ENCODE assay signal across 15 mouse cellular contexts in the genomic region with DNA sequence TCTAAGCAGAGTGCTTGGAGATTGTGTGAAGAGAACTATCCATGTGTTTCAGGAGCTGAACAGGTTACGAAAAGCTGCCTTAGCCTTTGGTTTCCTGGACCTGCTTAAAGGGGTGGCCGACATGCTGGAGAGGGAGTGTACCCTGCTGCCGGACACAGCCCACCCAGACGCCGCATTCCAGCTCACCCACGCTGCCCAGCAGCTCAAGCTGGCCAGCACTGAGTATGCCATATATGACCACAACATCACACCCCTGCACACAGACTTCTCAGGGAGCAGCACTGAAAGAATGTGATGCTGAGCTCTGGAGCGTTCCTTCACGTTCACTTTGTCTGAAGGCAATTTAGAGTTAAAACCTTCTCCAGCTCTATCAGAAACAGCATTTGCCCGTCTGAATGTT. TPM values are rescaled to one million over a fixed set of nuclear protein-coding genes. Genes with fewer than 3 reads are reported as not detected.
DNase-seq lines count a peak whose midpoint lies in the region; ATAC-seq and TF ChIP-seq lines count a peak whose summit lies in the region.
"Had no signal": no experiment of that assay in that cellular context is flagged by ENCODE, and none has a peak within 500 bp of the region (broad histone marks: within the 10 kb centered on the region; RNA-seq: fewer than 3 reads in every experiment).

No protein-coding gene starts in this region.

- peaks cover 88% of the 10 kb centered on the region for H3K36me3 ChIP-seq in hindbrain, embryonic 12.5 days
- H3K36me3 ChIP-seq in hindbrain, postnatal 0 days (ENCODE audit: insufficient read depth, low read length), result peaks cover 72% of the 10 kb centered on the region
- H3K36me3 ChIP-seq in midbrain, embryonic 13.5 days, result peaks cover 97% of the 10 kb centered on the region
- peaks cover 78% of the 10 kb centered on the region for H3K36me3 ChIP-seq in midbrain, embryonic 15.5 days (replicated peaks)
- peaks cover 24% of the 10 kb centered on the region for H3K36me3 ChIP-seq in stomach, postnatal 0 days (ENCODE audit: control insufficient read depth, insufficient read depth, low read length)

- DNase-seq in heart, adult 11 months, result peak; percentile 77
- no peak for DNase-seq in heart, adult 8-10 months (ENCODE audit: low spot score)
- DNase-seq in hindbrain, postnatal 0 days (ENCODE audit: low spot score), result no peak
- DNase-seq in stomach, postnatal 0 days (ENCODE audit: low spot score), result no peak
- DNase-seq: cerebellum, postnatal 14 days; forebrain, postnatal 0 days; gastrocnemius, postnatal 10 days; lung, adult 2 months; lung, postnatal 4 days had no signal

- TF ChIP-seq EP300 in stomach, postnatal 0 days (optimal IDR thresholded peaks at IDR 0.05), result no peak

- no peak overlapping the region for H3K9ac ChIP-seq in hindbrain, embryonic 12.5 days
- no peak overlapping the region for H3K9ac ChIP-seq in hindbrain, postnatal 0 days (replicated peaks; ENCODE audit: low read length)
- H3K9ac ChIP-seq in midbrain, embryonic 13.5 days (replicated peaks), result no peak overlapping the region
- no peak overlapping the region for H3K9ac ChIP-seq in midbrain, embryonic 15.5 days
- no peak overlapping the region for H3K9ac ChIP-seq in stomach, postnatal 0 days (ENCODE audit: low read length)
- H3K9ac ChIP-seq: forebrain, postnatal 0 days; neural tube, embryonic 13.5 days had no signal

- H3K4me1 ChIP-seq in hindbrain, embryonic 12.5 days, result no peaks in the 10 kb centered on the region
- H3K4me1 ChIP-seq in hindbrain, postnatal 0 days (ENCODE audit: insufficient read depth, low read length), result no peaks in the 10 kb centered on the region
- H3K4me1 ChIP-seq in midbrain, embryonic 13.5 days (replicated peaks), result no peaks in the 10 kb centered on the region
- no peaks in the 10 kb centered on the region for H3K4me1 ChIP-seq in midbrain, embryonic 15.5 days
- H3K4me1 ChIP-seq in stomach, postnatal 0 days (replicated peaks; ENCODE audit: control insufficient read depth, insufficient read depth), result no peaks in the 10 kb centered on the region
- H3K4me1 ChIP-seq: neural tube, embryonic 13.5 days had no signal

- WGBS in hindbrain, embryonic 12.5 days, result 90% methylated on average over 9 of the region's 9 CpGs
- WGBS in hindbrain, postnatal 0 days, result 89% methylated on average over 9 of the region's 9 CpGs
- WGBS in midbrain, embryonic 13.5 days, result 85% methylated on average over 9 of the region's 9 CpGs
- WGBS in midbrain, embryonic 15.5 days, result 90% methylated on average over 9 of the region's 9 CpGs
- 76% methylated on average over 9 of the region's 9 CpGs for WGBS in stomach, postnatal 0 days

- TF ChIP-seq CTCF in hindbrain, postnatal 0 days (IDR thresholded peaks at IDR 0.05; ENCODE audit: low read depth), result no peak
- no peak for TF ChIP-seq CTCF in stomach, postnatal 0 days (IDR thresholded peaks at IDR 0.05; ENCODE audit: low read depth)

- H3K27ac ChIP-seq in hindbrain, embryonic 12.5 days, result 0 out of 2 replicates have a peak overlapping the region, but pooled peaks have one; percentile 23
- no peak overlapping the region for H3K27ac ChIP-seq in hindbrain, postnatal 0 days
- H3K27ac ChIP-seq in midbrain, embryonic 13.5 days, result peak overlapping the region; percentile 36
- no peak overlapping the region for H3K27ac ChIP-seq in midbrain, embryonic 15.5 days
- peak overlapping the region; percentile 59; the same call in 1 of the 2 replicates for H3K27ac ChIP-seq in stomach, postnatal 0 days (replicated peaks)
- H3K27ac ChIP-seq: kidney, postnatal 0 days; neural tube, embryonic 13.5 days had no signal

- no peak for ATAC-seq in hindbrain, embryonic 12.5 days (ENCODE audit: low FRiP score)
- ATAC-seq in hindbrain, postnatal 0 days, result no peak
- no peak for ATAC-seq in midbrain, embryonic 13.5 days
- ATAC-seq in midbrain, embryonic 15.5 days (replicated peaks), result no peak
- ATAC-seq in stomach, postnatal 0 days (ENCODE audit: low FRiP score, low TSS enrichment), result peak; percentile 53
- ATAC-seq: intestine, embryonic 16.5 days had no signal

- H3K9me3 ChIP-seq in hindbrain, embryonic 12.5 days (replicated peaks), result no peaks in the 10 kb centered on the region
- no peaks in the 10 kb centered on the region for H3K9me3 ChIP-seq in hindbrain, postnatal 0 days (ENCODE audit: low read length)
- H3K9me3 ChIP-seq in midbrain, embryonic 13.5 days, result no peaks in the 10 kb centered on the region
- H3K9me3 ChIP-seq in midbrain, embryonic 15.5 days, result no peaks in the 10 kb centered on the region
- H3K9me3 ChIP-seq in stomach, postnatal 0 days (ENCODE audit: control insufficient read depth, low read length), result no peaks in the 10 kb centered on the region
- H3K9me3 ChIP-seq: neural tube, embryonic 13.5 days had no signal

- H3K4me2 ChIP-seq in hindbrain, embryonic 12.5 days (replicated peaks), result no peak overlapping the region
- H3K4me2 ChIP-seq in hindbrain, postnatal 0 days (ENCODE audit: low read depth, low read length), result no peak overlapping the region
- no peak overlapping the region for H3K4me2 ChIP-seq in midbrain, embryonic 13.5 days (replicated peaks)
- H3K4me2 ChIP-seq in midbrain, embryonic 15.5 days, result no peak overlapping the region
- no peak overlapping the region for H3K4me2 ChIP-seq in stomach, postnatal 0 days (replicated peaks; ENCODE audit: low read depth)
- H3K4me2 ChIP-seq: neural tube, embryonic 13.5 days had no signal

- H3K4me3 ChIP-seq in hindbrain, embryonic 12.5 days, result no peak overlapping the region
- H3K4me3 ChIP-seq in hindbrain, postnatal 0 days (ENCODE audit: low read length), result no peak overlapping the region
- no peak overlapping the region for H3K4me3 ChIP-seq in midbrain, embryonic 13.5 days (replicated peaks)
- no peak overlapping the region for H3K4me3 ChIP-seq in midbrain, embryonic 15.5 days
- no peak overlapping the region for H3K4me3 ChIP-seq in stomach, postnatal 0 days (ENCODE audit: low read depth, low read length)
- H3K4me3 ChIP-seq: neural tube, embryonic 13.5 days had no signal

- H3K27me3 ChIP-seq in hindbrain, embryonic 12.5 days, result no peaks in the 10 kb centered on the region
- H3K27me3 ChIP-seq in hindbrain, postnatal 0 days (ENCODE audit: insufficient read depth, low read length), result no peaks in the 10 kb centered on the region
- H3K27me3 ChIP-seq in midbrain, embryonic 13.5 days, result no peaks in the 10 kb centered on the region
- no peaks in the 10 kb centered on the region for H3K27me3 ChIP-seq in midbrain, embryonic 15.5 days (replicated peaks)
- H3K27me3 ChIP-seq in stomach, postnatal 0 days (ENCODE audit: control insufficient read depth, insufficient read depth, low read length), result no peaks in the 10 kb centered on the region
- H3K27me3 ChIP-seq: neural tube, embryonic 13.5 days had no signal

RNA-seq across cellular contexts. Expression of gene Ints14, which starts 25.1 kb away (rescaled TPM):
- 10 to 100 TPM; 12.8 to 17.2 (median 14.2) TPM for total RNA-seq in heart, adult 8-10 months (2022)
- polyA plus RNA-seq in hindbrain, embryonic 12.5 days (2016; fragmentation: Nextera tagmentation; extraction: Ambion mirVana), result 49.6 and 58.6 TPM in 2 replicates
- total RNA-seq in hindbrain, postnatal 0 days (2014; rRNA removed), result 28.8 and 30.6 TPM in 2 replicates
- 30.0 and 30.4 TPM in 2 replicates for polyA plus RNA-seq in hindbrain, postnatal 0 days (2015; fragmentation: Nextera tagmentation; extraction: Ambion mirVana)
- 46.1 and 50.3 TPM in 2 replicates for polyA plus RNA-seq in midbrain, embryonic 13.5 days (2015; fragmentation: Nextera tagmentation; extraction: Ambion mirVana)
- 36.2 and 38.3 TPM in 2 replicates for polyA plus RNA-seq in midbrain, embryonic 15.5 days (2015; fragmentation: Nextera tagmentation; extraction: Ambion mirVana)
- polyA plus RNA-seq in stomach, postnatal 0 days (2015; fragmentation: Nextera tagmentation; extraction: Ambion mirVana), result 25.0 and 25.8 TPM in 2 replicates

RNA-seq across cellular contexts. Expression of gene Slc24a1, which starts 34.4 kb away (rescaled TPM):
- under 1 TPM; 0.09 to 0.20 (median 0.14) TPM for total RNA-seq in heart, adult 8-10 months (2022)
- 0.05 and 0.07 TPM in 2 replicates for polyA plus RNA-seq in hindbrain, embryonic 12.5 days (2016; fragmentation: Nextera tagmentation; extraction: Ambion mirVana)
- 0.31 TPM in 1 of 2 replicates, not detected in the other for total RNA-seq in hindbrain, postnatal 0 days (2014; rRNA removed)
- 0.03 and 0.06 TPM in 2 replicates for polyA plus RNA-seq in hindbrain, postnatal 0 days (2015; fragmentation: Nextera tagmentation; extraction: Ambion mirVana)
- 0.03 and 0.04 TPM in 2 replicates for polyA plus RNA-seq in midbrain, embryonic 13.5 days (2015; fragmentation: Nextera tagmentation; extraction: Ambion mirVana)
- 0.05 TPM in 1 of 2 replicates, not detected in the other for polyA plus RNA-seq in midbrain, embryonic 15.5 days (2015; fragmentation: Nextera tagmentation; extraction: Ambion mirVana)
- polyA plus RNA-seq in stomach, postnatal 0 days (2015; fragmentation: Nextera tagmentation; extraction: Ambion mirVana), result 0.01 and 0.05 TPM in 2 replicates
- total RNA-seq: gastrocnemius, postnatal 10 days had no signal
- polyA plus RNA-seq: kidney, postnatal 0 days had no signal

RNA-seq across cellular contexts. Expression of gene Hacd3, which starts 35.7 kb away (rescaled TPM):
- 10 to 100 TPM; 14.6 to 19.0 (median 17.0) TPM for total RNA-seq in heart, adult 8-10 months (2022)
- 152 TPM in 2 replicates for polyA plus RNA-seq in hindbrain, embryonic 12.5 days (2016; fragmentation: Nextera tagmentation; extraction: Ambion mirVana)
- total RNA-seq in hindbrain, postnatal 0 days (2014; rRNA removed), result 191 and 204 TPM in 2 replicates
- 193 and 205 TPM in 2 replicates for polyA plus RNA-seq in hindbrain, postnatal 0 days (2015; fragmentation: Nextera tagmentation; extraction: Ambion mirVana)
- 188 and 192 TPM in 2 replicates for polyA plus RNA-seq in midbrain, embryonic 13.5 days (2015; fragmentation: Nextera tagmentation; extraction: Ambion mirVana)
- polyA plus RNA-seq in midbrain, embryonic 15.5 days (2015; fragmentation: Nextera tagmentation; extraction: Ambion mirVana), result 210 and 217 TPM in 2 replicates
- 108 and 110 TPM in 2 replicates for polyA plus RNA-seq in stomach, postnatal 0 days (2015; fragmentation: Nextera tagmentation; extraction: Ambion mirVana)

RNA-seq across cellular contexts. Expression of gene Dpp8, which starts 46.4 kb away (rescaled TPM):
- total RNA-seq in heart, adult 8-10 months (2022), result 10 to 100 TPM; 52.8 to 59.9 (median 58.2) TPM
- 56.8 and 59.2 TPM in 2 replicates for polyA plus RNA-seq in hindbrain, embryonic 12.5 days (2016; fragmentation: Nextera tagmentation; extraction: Ambion mirVana)
- 77.2 and 84.1 TPM in 2 replicates for total RNA-seq in hindbrain, postnatal 0 days (2014; rRNA removed)
- polyA plus RNA-seq in hindbrain, postnatal 0 days (2015; fragmentation: Nextera tagmentation; extraction: Ambion mirVana), result 26.9 and 27.7 TPM in 2 replicates
- polyA plus RNA-seq in midbrain, embryonic 13.5 days (2015; fragmentation: Nextera tagmentation; extraction: Ambion mirVana), result 40.4 and 45.5 TPM in 2 replicates
- 38.9 and 42.5 TPM in 2 replicates for polyA plus RNA-seq in midbrain, embryonic 15.5 days (2015; fragmentation: Nextera tagmentation; extraction: Ambion mirVana)
- polyA plus RNA-seq in stomach, postnatal 0 days (2015; fragmentation: Nextera tagmentation; extraction: Ambion mirVana), result 14.9 and 16.1 TPM in 2 replicates

Comparison
In these comparisons a context has a peak if more than half of its experiments do, and no peak if none do; other contexts are left out.
1. H3K27ac ChIP-seq: peak in hindbrain, embryonic 12.5 days (single experiment), midbrain, embryonic 13.5 days (single experiment) and stomach, postnatal 0 days (single experiment); none in hindbrain, postnatal 0 days (single experiment) and midbrain, embryonic 15.5 days (single experiment).